Mouse (Mus musculus) naive thymus-derived CD4-positive, alpha-beta T cell, adult 2 months (primary cell): ENCODE measurements at regions not wholly inside any gene's neighbourhood (a gene's known extent, or its start where the extent isn't known, plus 50 kb on each side); places are given as distances from the start of the nearest gene placed in this dataset.
A peak's percentile ranks its signal among the peaks of the same experiment; 100 is the strongest.
"Not testable (repeated sequence)": the region's sequence is repeated elsewhere in the genome, so short reads cannot be mapped to it uniquely, and the experiment has no call there.

Source experiments
- DNase-seq: peaks from one replicate; pipeline ENCODE4 v3.0.0-alpha.2; 2011; ENCODE audit warnings: low read depth

- DNase-seq: no peak
Observed at GRCm38 (mm10) chr16:76519911-76520642, 146.4 kb upstream of the Nrip1 start.

DNA sequence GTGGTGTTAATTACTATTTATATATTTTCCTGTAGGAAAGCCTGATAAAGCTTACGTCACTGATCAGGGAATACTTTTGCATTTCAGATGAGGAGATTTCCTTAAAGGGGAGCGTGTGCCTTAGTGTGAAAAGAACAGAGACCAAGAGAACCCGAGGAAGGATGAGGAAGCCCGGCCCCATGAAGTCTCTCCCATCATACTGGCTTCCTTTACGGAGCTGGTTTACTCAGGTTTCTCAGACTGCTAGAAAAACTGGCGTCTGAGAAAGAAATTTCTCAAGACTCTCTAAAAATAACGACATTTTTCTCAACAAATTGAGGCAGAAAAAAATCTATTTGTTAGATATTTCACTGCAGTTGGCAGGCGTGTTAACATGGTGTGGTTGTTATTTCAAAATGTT is 137.2 kb upstream of the Nrip1 start:
- no peak for DNase-seq

GRCm38 (mm10) chr16:76509109-76509650 is 135.6 kb upstream of the Nrip1 start:
- DNase-seq: no peak

DNA sequence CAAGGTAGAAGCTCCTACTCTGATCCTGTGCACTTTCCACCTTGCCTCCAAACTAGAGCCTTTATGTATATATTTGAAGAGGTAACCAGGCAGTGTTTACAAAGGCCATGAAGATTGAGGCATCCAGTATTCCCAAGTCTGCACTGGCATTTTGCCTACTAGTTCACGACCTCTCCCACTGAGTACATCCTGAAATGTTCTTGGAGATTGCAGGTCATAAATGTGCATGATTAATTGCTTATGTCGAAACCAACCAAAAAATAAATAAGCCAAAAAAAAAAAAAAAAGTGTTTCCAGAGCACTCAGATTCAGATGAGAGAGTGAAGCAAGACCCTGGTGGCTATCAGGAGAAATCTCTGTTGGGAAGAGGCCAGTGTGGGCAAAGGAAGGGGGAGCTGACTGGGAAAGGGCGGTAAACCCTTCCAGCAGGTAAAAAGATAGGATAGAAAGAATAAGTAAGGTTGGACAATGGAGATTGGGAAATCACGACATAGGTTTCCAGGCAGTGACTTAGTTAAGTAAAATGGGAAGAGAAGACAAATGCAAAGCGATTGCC is 133.6 kb upstream of the Nrip1 start:
- DNase-seq: no peak

GRCm38 (mm10) chr16:76506240-76506639 is 132.6 kb upstream of the Nrip1 start:
- no peak for DNase-seq

GRCm38 (mm10) chr16:76499686-76500400 is 126.2 kb upstream of the Nrip1 start:
- DNase-seq: peak; percentile 18

DNA sequence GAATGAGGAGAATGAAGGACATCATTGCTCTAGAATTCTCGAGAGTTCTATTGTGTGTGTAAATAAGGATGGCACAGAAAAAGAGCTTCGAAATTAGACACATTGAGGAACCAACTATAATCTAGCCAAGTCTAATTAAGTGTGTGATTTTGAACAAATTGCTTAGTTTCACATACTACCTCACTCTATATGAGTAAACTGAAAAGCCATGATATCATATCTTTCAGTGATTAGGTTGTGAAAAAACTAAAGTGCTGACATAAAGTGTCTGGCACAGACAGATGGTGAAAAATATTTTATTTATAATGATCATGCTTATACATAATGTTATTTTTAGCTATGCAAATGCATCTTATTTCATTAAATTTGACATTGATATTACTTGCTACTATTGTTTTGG is 124.6 kb upstream of the Nrip1 start:
- DNase-seq: no peak

GRCm38 (mm10) chr16:76497041-76497808 is 123.6 kb upstream of the Nrip1 start:
- no peak for DNase-seq

DNA sequence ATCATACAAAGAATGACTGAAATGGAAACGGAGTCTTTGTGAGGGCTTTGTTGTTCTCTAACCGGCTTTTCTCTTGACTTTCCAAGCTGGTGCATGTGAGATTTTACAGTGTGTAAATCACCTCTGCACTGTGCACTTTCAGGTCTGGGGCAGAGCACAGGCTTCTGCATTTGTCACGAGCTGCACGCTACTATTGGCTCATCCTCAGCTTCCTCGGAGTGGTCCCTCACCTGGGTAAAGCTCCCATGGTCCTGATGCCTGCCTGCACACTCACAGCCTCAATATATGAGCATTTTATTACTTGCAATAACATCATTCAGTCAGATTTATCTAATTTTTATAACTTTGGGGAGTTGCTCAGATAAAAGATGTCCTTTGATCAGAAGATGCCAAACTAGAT is 109.8 kb upstream of the Nrip1 start:
- no peak for DNase-seq

GRCm38 (mm10) chr16:76481966-76482365 is 108.3 kb upstream of the Nrip1 start:
- DNase-seq: no peak

DNA sequence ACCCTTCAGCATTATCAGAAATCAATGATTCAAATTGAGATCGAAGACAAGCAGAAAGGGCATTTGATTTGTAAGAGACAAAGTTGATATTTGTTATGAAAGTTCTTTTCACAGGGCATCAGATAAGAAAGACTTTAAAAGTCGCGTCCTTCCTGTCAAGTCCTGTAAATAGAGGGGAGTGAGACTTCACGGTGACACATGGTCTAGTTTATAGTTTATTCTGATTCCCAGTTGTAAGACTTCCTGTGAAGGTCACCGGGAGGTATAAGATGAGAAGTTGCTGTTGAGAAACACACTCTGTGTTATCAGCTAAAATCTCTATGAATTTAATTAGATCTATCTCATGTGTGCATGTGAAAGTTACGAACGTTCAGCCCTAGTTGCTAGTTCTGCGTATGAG is 103.8 kb upstream of the Nrip1 start:
- no peak for DNase-seq

DNA sequence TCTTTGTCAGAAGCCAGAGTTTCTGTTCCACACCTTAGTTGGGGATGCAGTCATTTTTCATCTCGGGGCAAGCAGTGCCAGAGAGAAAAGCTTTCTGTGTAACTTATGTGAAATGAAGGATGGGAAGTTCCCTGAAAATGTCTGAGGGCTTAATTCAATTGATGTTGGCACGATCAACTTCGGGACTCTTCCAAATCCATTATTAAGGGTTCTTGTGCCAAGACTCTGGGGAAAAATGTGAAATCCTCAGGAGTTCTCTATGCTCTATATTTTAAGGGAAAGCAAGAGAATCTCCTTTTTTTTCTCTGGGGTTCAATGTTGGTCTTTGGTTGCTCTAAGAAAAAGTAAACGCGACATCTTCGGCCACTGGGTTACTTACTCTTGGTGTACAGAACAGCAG is 100.9 kb upstream of the Nrip1 start:
- DNase-seq: no peak

DNA sequence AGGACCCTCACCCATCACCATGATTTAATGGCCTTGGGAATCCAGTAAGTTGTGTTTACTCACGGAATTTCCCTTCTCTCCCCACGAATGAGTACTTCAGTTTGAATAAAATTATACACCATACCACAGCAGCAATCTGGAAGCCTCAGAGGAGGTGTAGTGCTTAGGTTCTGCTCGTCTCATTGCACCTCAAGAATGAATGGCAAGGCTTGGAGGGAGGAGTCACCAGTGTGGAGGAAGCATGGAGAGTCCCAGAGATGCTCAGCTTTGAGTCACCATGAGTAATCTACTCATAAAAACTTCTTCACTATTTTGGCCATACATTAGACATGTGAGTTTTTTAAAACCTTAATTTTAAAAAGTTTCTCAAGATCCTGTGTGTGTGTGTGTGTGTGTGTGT is 98.8 kb upstream of the Nrip1 start:
- no peak for DNase-seq

- no peak for DNase-seq
Observed at GRCm38 (mm10) chr16:76471081-76471480, 97.5 kb upstream of the Nrip1 start.

- no peak for DNase-seq
Observed at GRCm38 (mm10) chr16:76459521-76459920, 85.9 kb upstream of the Nrip1 start.

DNA sequence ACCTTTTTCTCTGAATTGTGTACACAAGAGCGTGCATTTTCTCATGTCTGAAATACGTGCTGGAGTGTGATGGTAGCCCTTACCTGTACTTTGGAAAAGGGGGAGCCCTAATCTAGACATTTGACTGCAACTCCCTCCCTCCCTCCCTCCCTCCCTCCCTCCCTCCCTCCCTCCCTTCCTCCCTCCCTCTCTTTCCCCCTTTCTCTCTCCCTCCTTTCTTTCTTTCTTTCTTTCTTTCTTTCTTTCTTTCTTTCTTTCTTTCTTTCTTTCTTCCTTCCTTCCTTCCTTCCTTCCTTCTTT is 82.6 kb upstream of the Nrip1 start:
- not testable (repeated sequence) for DNase-seq

- no peak for DNase-seq
Observed at GRCm38 (mm10) chr16:76455499-76456299, 82.1 kb upstream of the Nrip1 start.

DNA sequence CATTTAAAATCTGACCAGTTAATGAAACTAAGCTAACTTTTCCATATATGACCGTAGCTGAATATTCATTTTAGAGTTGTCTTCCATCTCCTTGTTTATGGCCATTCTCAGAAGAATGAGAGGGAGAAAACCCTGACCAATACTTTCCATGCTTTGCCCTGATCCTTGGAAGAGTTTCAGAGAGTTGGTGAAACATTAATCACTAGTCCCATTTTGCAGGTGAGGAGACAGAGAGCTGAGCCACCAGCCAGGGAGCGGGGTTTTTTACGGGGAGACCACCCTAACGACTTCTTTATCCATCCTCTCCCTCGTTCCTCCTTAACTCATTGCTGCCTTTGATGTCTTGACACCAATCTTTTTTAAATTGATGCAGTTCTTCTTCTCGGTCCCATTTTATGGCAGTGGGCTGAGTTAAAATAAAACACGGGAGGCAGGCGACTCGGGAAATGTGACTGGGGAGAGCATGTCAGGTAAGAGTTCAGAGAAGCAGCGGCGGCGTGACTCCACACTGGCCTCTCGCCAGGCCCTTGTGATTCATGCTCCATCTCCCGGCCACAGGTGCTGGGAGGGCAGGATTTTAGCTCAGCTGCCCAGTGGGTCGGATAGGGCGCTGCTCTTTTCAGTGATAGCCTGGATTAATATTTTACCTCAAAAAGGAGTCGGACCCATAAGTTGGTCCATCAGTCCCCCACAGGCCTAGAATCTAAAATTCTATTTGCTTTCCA is 81.3 kb upstream of the Nrip1 start:
- no peak for DNase-seq

GRCm38 (mm10) chr16:76453457-76454200 is 80.0 kb upstream of the Nrip1 start:
- DNase-seq: no peak

GRCm38 (mm10) chr16:76448773-76449172 is 75.1 kb upstream of the Nrip1 start:
- peak; percentile 16 for DNase-seq
